Mouse (Mus musculus) T-cell, adult 2 months (primary cell): ENCODE data around the gene Gm5431.
"Not testable (repeated sequence)": the region's sequence is repeated elsewhere in the genome, so short reads cannot be mapped to it uniquely, and the experiment has no call there.

Experiments used
- DNase-seq: peaks from one replicate; pipeline ENCODE4 v3.0.0; 2022; ENCODE audit warnings: low spot score

The Gm5431 gene

GRCm38 (mm10) chr11:48871201-48871772 is 30.7 kb downstream of the Gm5431 start, which contains the start of gene Irgm1:
Gene Irgm1 (minus strand): TSS chr11:48871683.
- DNase-seq, result peak; percentile 76

DNA sequence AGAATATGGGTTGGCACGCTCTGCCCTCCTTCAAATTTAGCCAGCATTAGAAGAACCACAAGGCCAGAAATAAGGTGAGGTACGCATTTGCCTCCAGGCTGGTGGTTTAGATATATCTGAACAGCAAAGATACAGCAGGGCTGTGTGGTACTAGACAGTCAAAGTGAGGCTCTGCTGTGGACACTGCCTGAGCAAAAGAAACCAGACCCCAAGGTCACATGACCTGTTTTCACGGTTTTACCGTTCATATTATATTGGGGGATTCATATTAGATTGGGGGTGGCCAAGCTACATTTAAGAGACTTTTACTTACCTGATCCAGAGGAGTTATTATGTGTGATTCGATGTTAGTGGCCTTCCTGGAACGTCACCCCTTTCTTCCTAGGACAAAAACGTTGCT is 31.2 kb downstream of the Gm5431 start:
- no peak for DNase-seq

GRCm38 (mm10) chr11:48869380-48870110 is 32.5 kb downstream of the Gm5431 start:
- peak; percentile 21 for DNase-seq

DNA sequence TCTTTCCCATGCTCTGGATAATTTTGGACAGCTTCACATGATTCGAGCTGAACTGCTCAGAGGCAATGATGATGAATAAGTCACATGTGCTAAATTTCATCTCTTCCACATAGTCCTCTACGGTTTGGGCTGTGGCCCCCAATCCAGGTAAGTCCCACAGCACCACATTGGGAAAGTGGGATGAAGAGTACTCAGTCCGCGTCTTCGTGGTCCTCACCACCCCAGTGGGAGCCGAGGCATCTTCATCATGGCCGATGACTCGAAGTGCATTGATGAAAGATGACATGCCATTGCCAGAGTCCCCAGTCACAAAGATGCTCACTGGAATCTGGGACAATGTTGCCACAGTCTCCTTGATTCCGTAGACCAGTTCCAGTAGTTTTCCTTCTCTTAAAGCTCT is 35.5 kb downstream of the Gm5431 start:
- DNase-seq, result no peak

DNA sequence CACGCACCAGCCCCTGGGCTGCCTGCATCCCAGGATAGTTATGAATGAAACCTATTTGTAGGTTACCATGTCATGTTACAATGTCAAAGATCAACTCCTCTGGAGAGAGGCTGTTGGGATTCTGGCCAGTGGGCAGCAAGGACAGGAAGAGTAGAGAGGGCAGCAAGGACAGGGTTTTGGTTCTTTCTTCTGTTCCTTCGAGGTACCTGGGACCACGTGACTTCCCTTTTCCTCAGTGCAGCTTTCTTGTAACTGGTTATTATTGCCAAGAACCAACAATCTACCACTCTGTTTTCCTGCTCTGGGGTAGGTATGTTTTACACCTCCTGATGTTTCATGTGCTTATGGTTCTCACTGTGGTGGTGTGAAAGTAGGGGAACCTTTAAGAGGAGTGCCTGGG is 38.2 kb downstream of the Gm5431 start:
- no peak for DNase-seq

DNA sequence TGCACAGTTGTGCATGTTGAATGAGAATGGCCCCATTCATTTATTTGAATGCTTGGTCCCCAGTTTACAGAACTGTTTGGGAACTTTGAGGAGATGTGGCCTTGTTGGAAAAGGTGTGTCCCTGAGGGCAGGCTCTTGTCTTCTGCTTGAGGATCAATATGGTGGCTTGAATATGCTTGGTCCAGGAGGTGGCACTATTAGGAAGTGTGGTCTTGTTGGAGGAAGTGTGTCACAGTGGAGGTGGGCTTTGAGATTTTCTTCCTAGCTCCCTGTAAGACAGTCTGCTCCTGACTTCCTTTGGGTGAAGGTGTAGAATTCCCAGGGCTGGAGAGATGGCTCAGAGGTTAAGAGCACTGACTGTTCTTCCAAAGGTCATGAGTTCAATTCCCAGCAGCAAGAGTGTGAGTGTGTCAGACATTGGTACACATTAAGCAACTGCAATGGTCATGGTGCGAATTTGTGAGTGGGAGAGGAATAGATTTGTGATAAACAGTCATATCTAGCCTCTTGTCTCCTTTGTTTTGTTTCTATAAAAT is 39.2 kb downstream of the Gm5431 start:
- no peak for DNase-seq

- peak; percentile 67 for DNase-seq
Measured at GRCm38 (mm10) chr11:48859014-48859413, 43.0 kb downstream of the Gm5431 start.

- DNase-seq, result peak; percentile 88
Measured at GRCm38 (mm10) chr11:48853474-48854180, 48.4 kb downstream of the Gm5431 start.

GRCm38 (mm10) chr11:48852624-48853473 is 49.2 kb downstream of the Gm5431 start:
- no peak for DNase-seq

DNA sequence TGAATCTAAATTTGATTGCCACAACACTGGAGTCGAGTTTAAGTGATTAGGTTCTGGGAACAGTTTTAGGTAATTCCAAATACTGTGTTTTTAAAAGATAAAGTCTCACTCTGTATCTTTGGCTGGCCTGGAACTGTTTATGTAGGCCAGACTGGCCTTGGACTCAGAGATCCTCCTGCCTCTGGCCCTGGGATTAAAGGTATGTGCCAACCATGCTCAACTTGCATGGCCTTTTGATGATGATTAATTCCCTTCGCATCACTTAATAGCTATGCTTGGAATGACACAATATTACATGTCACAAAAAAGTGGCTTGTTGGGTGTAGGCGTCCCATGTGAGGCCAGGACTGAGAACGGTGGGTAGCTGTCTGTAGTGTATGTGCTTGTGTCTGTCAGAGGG is 49.8 kb downstream of the Gm5431 start:
- DNase-seq, result no peak

DNA sequence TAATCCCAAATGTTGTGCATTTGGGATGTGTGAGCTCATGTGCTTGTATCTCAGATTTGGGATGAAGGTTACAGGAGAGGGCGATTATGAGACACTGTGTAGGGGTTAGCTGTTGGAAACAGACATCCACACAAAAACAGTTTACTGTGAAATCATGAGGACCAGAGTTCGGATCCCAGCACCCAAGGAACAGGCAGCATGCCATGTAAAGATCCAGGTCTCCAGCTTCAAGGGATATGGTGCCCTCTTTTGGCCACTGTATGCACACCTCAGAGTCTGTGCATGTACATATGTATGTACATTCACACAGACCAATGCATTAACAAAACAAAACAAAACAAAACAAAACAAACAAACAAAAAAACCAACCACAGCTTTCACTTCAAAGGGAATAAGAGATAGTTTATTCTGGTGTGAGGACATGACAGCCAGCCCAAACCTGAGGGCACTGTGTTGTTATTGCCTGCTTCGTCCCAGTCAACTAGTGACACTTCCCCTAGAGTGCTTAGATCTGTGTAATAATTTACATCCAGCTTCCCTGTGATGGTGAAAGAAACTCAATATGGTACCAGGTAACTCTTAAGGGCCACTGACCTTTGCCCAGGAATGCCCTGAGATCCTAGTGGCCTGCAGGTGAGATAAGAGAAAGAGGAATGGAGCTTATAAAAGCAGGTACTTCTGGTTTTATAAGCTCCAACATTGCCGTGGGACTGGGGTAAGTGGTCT is 50.6 kb downstream of the Gm5431 start:
- no peak for DNase-seq

DNA sequence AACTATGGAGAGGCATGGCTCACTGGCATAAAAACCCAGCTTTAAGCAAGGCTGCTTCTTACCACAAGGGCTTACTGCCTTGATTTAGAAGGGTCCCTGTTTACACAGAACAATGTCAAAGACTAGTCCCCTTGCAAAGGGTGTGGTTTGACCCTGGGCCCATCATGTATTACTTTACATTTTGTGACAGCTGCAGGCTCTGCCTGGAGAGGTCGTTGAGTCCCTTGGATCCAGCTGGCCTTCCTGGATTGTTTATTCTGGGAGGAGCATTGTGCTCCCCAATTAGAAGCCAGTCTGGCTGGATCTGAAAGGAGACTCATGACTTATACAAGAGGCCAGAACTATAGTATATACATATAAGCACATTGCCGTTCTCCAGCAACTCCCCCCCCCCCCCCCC is 51.8 kb downstream of the Gm5431 start:
- DNase-seq, result no peak

- DNase-seq, result no peak
Measured at GRCm38 (mm10) chr11:48846881-48847280, 55.1 kb downstream of the Gm5431 start.

GRCm38 (mm10) chr11:48846362-48846761 is 55.7 kb downstream of the Gm5431 start:
- DNase-seq, result not testable (repeated sequence)

DNA sequence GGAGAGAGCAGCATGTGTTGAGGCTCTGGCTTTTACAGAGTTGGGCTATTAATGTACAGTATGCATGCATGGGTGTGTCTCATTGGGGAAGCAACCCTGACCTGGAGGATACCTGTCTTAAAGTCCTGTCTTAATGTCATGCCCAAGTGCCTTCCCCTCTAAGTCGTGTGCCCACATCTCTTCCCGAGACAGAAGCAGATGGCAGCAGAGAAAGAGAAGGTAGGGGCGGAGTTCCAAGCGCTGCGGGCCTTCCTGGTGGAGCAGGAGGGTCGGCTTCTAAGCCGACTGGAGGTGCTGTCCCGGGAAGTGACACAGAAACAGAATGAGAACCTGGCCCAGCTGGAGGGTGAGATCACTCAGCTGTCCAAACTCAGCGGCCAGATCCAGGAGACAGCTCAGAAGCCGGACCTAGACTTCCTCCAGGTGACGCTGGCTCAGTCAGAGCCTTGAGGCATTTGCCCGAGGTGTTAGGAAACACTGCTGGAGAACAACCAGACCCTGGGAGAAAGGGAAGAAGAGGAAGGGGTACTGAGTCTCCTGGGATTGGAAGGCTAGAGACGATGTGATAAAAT is 56.7 kb downstream of the Gm5431 start:
- DNase-seq, result no peak

DNA sequence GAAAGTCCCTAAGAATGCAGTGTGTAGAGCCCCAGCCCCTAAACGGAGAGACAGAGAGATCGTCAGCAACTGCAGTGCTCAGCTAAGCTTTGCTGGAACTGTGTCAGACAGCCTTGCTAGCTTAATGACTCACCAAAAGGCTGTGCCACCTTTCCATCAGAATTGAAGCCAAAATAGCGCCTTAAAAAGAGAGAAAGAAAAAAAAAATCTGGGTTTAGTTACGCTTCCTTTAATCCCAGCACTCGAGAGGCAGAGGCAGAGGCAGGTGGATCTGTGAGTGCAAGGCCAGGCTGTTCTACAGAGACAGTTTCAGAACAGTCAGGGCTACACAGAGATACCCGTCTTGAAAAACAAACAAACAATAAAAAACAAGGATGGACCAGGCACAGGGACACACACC is 57.7 kb downstream of the Gm5431 start:
- no peak for DNase-seq

DNA sequence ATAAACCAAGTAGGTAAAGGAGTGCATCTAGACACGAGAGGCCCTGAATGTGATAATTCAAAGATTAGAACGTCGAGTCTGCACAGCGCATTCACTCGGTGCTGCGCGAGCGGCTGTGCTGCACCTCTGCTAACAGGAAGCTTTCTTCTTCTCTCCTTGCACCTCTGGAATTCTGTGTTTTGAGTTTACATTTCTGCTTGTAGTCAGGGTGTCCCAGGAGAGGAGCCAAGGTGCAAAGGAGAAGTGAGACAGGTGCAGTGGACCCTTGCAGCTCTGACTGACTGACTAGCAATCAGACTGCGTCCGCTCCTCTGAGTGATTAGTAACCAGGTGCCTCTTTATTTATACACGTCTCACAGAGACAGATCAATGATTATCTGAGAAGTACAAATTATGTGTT is 58.8 kb downstream of the Gm5431 start:
- DNase-seq, result no peak

DNA sequence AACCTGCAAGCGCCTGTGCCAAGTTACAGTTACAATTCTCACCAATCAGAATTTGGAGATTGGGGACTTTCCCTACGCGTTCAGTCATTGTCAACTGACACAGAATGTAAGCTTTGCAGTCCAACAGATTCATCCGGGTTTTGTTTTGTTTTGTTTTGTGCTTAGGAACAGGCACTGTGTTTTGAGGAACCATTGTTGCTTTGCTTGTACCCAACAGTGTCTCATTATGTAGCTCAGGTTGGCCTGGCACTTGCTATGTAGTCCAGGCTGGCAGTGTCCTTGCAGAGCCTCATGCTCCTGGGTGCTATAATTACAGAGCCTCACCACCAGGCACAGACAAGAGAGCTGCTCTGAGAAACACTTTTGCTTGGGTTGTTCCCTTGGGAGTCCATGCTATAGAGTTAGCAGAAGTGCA is 59.6 kb downstream of the Gm5431 start:
- no peak for DNase-seq

GRCm38 (mm10) chr11:48841213-48841612 is 60.8 kb downstream of the Gm5431 start:
- no peak for DNase-seq

DNA sequence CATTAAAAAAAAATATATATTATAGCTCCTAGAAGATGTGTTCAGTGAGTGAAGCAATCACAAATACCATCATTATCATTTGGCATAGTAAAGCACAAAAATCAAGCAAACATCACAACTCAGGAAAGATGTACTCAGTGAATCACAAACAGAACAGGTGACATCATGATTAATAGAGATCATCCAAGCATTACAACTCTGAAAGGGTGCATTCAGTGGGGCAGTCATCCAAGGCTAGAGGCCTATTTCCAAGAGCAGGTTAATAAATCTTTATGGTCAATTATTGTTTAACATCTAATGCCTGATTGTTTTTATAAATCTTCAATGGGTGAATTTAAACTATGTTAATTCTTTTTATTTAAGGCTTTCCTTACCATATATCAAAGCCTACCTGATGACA is 61.2 kb downstream of the Gm5431 start:
- no peak for DNase-seq
